Mouse (Mus musculus): ENCODE measurements around the gene Fam207a.

- TF ChIP-seq POLR2A (IDR thresholded peaks at IDR 0.05; ENCODE audit: insufficient read depth, low read depth, low read length) (no peak), CTCF (IDR thresholded peaks at IDR 0.05; ENCODE audit: insufficient read depth, low read depth, low read length) (no peak)
Observed at GRCm38 (mm10) chr10:77526488-77526887, 10.9 kb upstream of the Fam207a start.

Data from olfactory bulb, adult 2 months (tissue).